Mouse (Mus musculus) liver, adult 2 months (tissue): ENCODE measurements around the gene Selenoi. TPM values are rescaled to one million over a fixed set of nuclear protein-coding genes. Genes with fewer than 3 reads are reported as not detected.

Source experiments
- DNase-seq: peaks from one replicate; pipeline ENCODE4 v3.0.0-alpha.2; 2011; ENCODE audit warnings: low read depth, low spot score; ENCODE audit errors: extremely low read depth
- H3K27ac ChIP-seq: fragments of 200-500 bp; replicated peaks from 2 replicates; pipeline ENCODE4 v1.5.1; 2012; ENCODE audit warnings: low read depth, mild to moderate bottlenecking, control low read depth, inconsistent platforms, low read length; ENCODE audit not compliant: insufficient read depth
- H3K27me3 ChIP-seq: fragments of 200-500 bp; 2 replicates; pipeline ENCODE4 v1.6.1; 2012; ENCODE audit warnings: mild to moderate bottlenecking, moderate library complexity, low read length, inconsistent platforms; ENCODE audit not compliant: control insufficient read depth, insufficient read depth
- H3K36me3 ChIP-seq: fragments of 200-500 bp; 2 replicates; pipeline ENCODE4 v1.6.1; 2012; ENCODE audit warnings: low read length, inconsistent platforms; ENCODE audit not compliant: control insufficient read depth, insufficient read depth
- H3K4me1 ChIP-seq: fragments of 200-500 bp; 2 replicates; pipeline ENCODE4 v1.6.1; 2011; ENCODE audit warnings: low read length; ENCODE audit not compliant: control insufficient read depth, insufficient read depth
- H3K4me3 ChIP-seq: fragments of 200-500 bp; 2 replicates; pipeline ENCODE4 v1.5.1; 2011; ENCODE audit warnings: low read depth, mild to moderate bottlenecking, control low read depth, low read length, moderate library complexity; ENCODE audit not compliant: insufficient read depth
- H3K79me2 ChIP-seq: fragments of 200-500 bp; 2 replicates; pipeline ENCODE4 v1.6.1; 2012; ENCODE audit warnings: inconsistent platforms, mild to moderate bottlenecking, low read length, moderate library complexity; ENCODE audit not compliant: control insufficient read depth, insufficient read depth
- H3K9ac ChIP-seq: fragments of 200-500 bp; 2 replicates; pipeline ENCODE4 v1.6.1; 2012; ENCODE audit warnings: low read depth, mild to moderate bottlenecking, control low read depth, inconsistent platforms, low read length
- CTCF ChIP-seq: fragments of 200-500 bp; IDR thresholded peaks from 2 replicates; pipeline ENCODE4 v1.5.1; 2011; ENCODE audit warnings: low read depth, low read length, control low read depth
- POLR2A ChIP-seq: fragments of 200-500 bp; IDR thresholded peaks from 2 replicates; pipeline ENCODE4 v1.6.1; 2011; ENCODE audit warnings: low read length, control low read depth; ENCODE audit not compliant: insufficient read depth; ENCODE audit errors: extremely low read depth
- WGBS: fragments of 180-500 bp; shearing (Covaris S2); methylation state at CpG from one replicate; pipeline ENCODE4 v1.1.7; 2018; 5-methylcytosine and 5-hydroxymethylcytosine counted together
- polyA plus RNA-seq: library from polyadenylated mRNA; depleted of rRNA; stranded (reverse); fragments of >200 nt; gene quantifications from 2 replicates; pipeline ENCODE4 v1.2.3, GENCODE M21; 2012; rRNA removed
- total RNA-seq: library from RNA; depleted of rRNA; stranded (reverse); fragments of >200 nt; gene quantifications from 2 replicates; pipeline ENCODE4 v1.2.3, GENCODE M21; 2014; rRNA removed

Gene Selenoi
- total RNA-seq: 26.6 and 31.8 TPM in 2 replicates
- polyA plus RNA-seq: 59.7 and 73.9 TPM in 2 replicates

GRCm38 (mm10) chr5:30232271-30232971 is at the start of gene Selenoi:
Gene Selenoi, plus strand, starts transcription at chr5:30232581.
- peak within 1 kb of the TSS; percentile 75 for H3K27ac ChIP-seq
- DNase-seq: peak; percentile 97
- peaks cover 22% of the 10 kb centered on the region; the same call in 1 of the 2 replicates for H3K79me2 ChIP-seq
- H3K36me3 ChIP-seq: no peaks in the 10 kb centered on the region
- H3K27me3 ChIP-seq: no peaks in the 10 kb centered on the region
- peak within 1 kb of the TSS; percentile 86 for H3K4me3 ChIP-seq
- peak; percentile 96 for TF ChIP-seq POLR2A
- TF ChIP-seq CTCF: no peak
- peaks cover 20% of the 10 kb centered on the region for H3K4me1 ChIP-seq
- WGBS: 1% methylated on average over 71 of the region's 71 CpGs
- peak within 1 kb of the TSS; percentile 83 for H3K9ac ChIP-seq

- Histone ChIP-seq H3K4me3 (no peak overlapping the region), H3K4me1 (peaks cover 7% of the 10 kb centered on the region), H3K9ac (no peak overlapping the region), H3K27ac (peak overlapping the region; percentile 70), H3K79me2 (no peaks in the 10 kb centered on the region), H3K27me3 (no peaks in the 10 kb centered on the region), H3K36me3 (peaks cover 30% of the 10 kb centered on the region)
- no peak for TF ChIP-seq CTCF
- no peak for TF ChIP-seq POLR2A
- WGBS: 37% methylated on average over 12 of the region's 12 CpGs
- peak; percentile 86 for DNase-seq
Measured at GRCm38 (mm10) chr5:30187687-30188485, 44.5 kb upstream of the Selenoi start.

- H3K9ac ChIP-seq: no peak overlapping the region
- peaks cover 5% of the 10 kb centered on the region; the same call in 1 of the 2 replicates for H3K36me3 ChIP-seq
- peaks cover 7% of the 10 kb centered on the region for H3K4me1 ChIP-seq
- TF ChIP-seq POLR2A: no peak
- TF ChIP-seq CTCF: no peak
- no peaks in the 10 kb centered on the region for H3K27me3 ChIP-seq
- H3K79me2 ChIP-seq: no peaks in the 10 kb centered on the region
- H3K27ac ChIP-seq: no peak overlapping the region
- WGBS: 78% methylated on average over 1 of the region's 1 CpGs
- DNase-seq: no peak
- H3K4me3 ChIP-seq: no peak overlapping the region
Measured at GRCm38 (mm10) chr5:30192452-30192851, 39.9 kb upstream of the Selenoi start.

GRCm38 (mm10) chr5:30195340-30195739 is 37.0 kb upstream of the Selenoi start:
- no peaks in the 10 kb centered on the region for H3K36me3 ChIP-seq
- 21% methylated on average over 5 of the region's 5 CpGs for WGBS
- TF ChIP-seq POLR2A (no peak), CTCF (no peak)

GRCm38 (mm10) chr5:30198257-30198656 is 34.1 kb upstream of the Selenoi start:
- Histone ChIP-seq H3K36me3 (no peaks in the 10 kb centered on the region), H3K4me1 (peaks cover 4% of the 10 kb centered on the region; the same call in 1 of the 2 replicates), H3K79me2 (no peaks in the 10 kb centered on the region), H3K9ac (no peak overlapping the region), H3K27me3 (no peaks in the 10 kb centered on the region), H3K4me3 (no peak overlapping the region), H3K27ac (no peak overlapping the region)
- no peak for DNase-seq
- TF ChIP-seq CTCF (no peak), POLR2A (no peak)
- 79% methylated on average over 7 of the region's 7 CpGs for WGBS

More at GRCm38 (mm10) chr5:30195340-30195739, 37.0 kb upstream of the Selenoi start:
- no peak overlapping the region for H3K4me3 ChIP-seq
- H3K4me1 ChIP-seq: peaks cover 4% of the 10 kb centered on the region; the same call in 1 of the 2 replicates
- DNase-seq: peak; percentile 85
- H3K27ac ChIP-seq: no peak overlapping the region; the same call in 1 of the 2 replicates
- no peaks in the 10 kb centered on the region for H3K27me3 ChIP-seq
- H3K9ac ChIP-seq: no peak overlapping the region
- H3K79me2 ChIP-seq: no peaks in the 10 kb centered on the region

- DNase-seq: peak; percentile 58
- H3K4me1 ChIP-seq: no peaks in the 10 kb centered on the region
- TF ChIP-seq POLR2A: no peak
- TF ChIP-seq CTCF: peak; percentile 47; the same call in 1 of the 2 replicates
- no peaks in the 10 kb centered on the region for H3K79me2 ChIP-seq
- no peak overlapping the region for H3K4me3 ChIP-seq
- H3K36me3 ChIP-seq: no peaks in the 10 kb centered on the region
- no peak overlapping the region for H3K9ac ChIP-seq
- no peak overlapping the region for H3K27ac ChIP-seq
- WGBS: 32% methylated on average over 5 of the region's 5 CpGs
- H3K27me3 ChIP-seq: no peaks in the 10 kb centered on the region
Measured at GRCm38 (mm10) chr5:30201521-30201920, 30.9 kb upstream of the Selenoi start.
